Mouse (Mus musculus) cerebellum, postnatal 25 days (tissue): ENCODE results near the gene Tmem44.
A peak's percentile ranks its signal among the peaks of the same experiment; 100 is the strongest.

Experiments used
- DNase-seq, 2 experiments: peaks; one replicate each; pipeline ENCODE4 v3.0.0; 2021; ENCODE audit warnings: mixed read lengths in 2 of 2

Tmem44 gene

DNA sequence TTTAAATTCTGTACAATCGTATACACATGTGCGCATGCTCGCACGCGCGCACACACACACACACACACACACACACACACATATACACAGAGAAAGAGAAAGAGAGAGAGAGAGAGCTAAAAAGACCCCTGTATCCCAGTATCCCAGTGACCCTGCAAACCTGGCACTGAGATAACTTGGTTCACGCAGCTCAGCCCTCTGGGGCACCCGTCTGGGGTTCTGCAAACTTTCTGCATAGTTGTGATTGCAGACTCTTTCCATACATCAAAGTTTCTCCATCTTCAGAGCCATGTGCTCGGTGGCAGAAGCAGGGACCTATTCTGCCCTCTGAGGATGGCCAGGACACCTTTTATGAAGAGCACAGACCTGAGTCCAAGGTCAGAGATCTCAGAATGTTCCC lies 33.6 kb downstream of the Tmem44 start:
- DNase-seq = no peak

DNA sequence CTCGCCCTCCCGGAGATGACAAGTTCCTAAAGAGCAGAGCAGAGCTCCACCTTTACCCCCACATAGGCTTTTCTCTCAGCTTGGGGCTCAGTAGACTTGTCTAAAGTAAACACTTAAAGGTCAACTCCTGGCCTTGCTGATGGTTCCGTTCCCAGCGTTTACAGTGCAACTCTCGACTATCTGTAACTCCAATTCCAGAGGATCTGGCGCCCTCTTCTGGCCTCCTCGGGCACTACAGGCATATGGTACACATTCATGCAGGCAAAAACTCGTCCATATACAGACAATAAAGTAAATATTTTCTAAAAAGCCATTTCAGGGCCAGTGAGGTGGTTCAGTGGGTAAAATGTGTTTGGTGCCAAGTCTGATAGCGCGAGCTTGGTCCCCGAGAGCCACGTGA lies 35.2 kb downstream of the Tmem44 start:
- DNase-seq = peak in 1 of 2 experiments; percentile 47

DNA sequence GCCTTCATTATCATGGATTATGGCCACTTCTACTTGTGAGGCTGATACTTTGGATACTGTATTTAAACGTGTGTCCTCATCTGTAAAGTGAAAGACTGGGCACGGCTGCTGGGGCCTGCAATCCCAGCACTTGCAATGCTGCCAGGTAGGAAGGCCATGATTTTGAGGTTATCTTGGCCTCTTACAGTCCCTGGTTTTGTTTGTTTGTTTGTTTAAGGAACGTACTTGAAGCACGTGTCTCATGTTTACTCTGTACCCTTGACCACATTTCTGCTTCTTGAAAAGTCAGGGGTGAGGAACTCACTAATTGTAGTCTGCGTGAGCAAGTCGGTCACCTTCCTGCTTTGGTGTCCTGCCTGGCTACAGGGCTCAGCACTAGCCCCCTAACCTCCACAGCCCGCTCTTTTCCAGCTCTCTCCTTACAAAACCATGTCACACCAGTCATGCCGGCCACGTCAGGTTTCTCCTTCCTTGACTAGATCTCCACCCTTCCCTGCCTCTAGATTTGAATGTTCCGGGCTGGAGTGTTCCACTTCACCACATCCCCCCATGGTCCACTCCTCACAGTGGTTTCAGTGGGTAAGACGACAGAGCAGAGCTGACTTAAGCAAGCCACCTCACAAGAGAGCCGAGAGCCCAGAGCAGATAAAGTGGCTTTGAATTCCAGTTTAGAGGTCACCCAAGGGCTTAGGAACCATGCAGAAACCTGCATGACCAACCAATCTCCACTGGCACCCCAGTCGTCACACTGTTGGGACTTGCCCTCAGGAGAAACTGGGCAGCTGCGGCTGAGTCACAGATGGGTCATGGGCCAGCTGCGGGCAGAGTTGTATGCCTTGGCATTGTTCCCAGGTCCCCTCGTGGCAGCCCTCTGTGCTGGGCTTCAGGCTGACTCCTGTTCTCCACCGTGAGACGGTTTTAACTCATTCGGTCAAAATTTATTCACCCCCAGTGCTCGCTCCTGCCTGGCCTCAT lies 37.3 kb downstream of the Tmem44 start:
- peak in 1 of 2 experiments; percentile 37 for DNase-seq

GRCm38 (mm10) chr16:30512375-30513049 lies 38.1 kb downstream of the Tmem44 start:
- DNase-seq = no peak

- no peak for DNase-seq
These were observed 38.9 kb downstream of the Tmem44 start for GRCm38 (mm10) chr16:30511563-30512340.

GRCm38 (mm10) chr16:30510504-30511451 lies 39.9 kb downstream of the Tmem44 start:
- DNase-seq = peak; percentile 90 to 93

- no peak for DNase-seq
These were observed 40.6 kb downstream of the Tmem44 start for GRCm38 (mm10) chr16:30510091-30510490.

- no peak for DNase-seq
These were observed 41.3 kb downstream of the Tmem44 start for GRCm38 (mm10) chr16:30509340-30509739.

DNA sequence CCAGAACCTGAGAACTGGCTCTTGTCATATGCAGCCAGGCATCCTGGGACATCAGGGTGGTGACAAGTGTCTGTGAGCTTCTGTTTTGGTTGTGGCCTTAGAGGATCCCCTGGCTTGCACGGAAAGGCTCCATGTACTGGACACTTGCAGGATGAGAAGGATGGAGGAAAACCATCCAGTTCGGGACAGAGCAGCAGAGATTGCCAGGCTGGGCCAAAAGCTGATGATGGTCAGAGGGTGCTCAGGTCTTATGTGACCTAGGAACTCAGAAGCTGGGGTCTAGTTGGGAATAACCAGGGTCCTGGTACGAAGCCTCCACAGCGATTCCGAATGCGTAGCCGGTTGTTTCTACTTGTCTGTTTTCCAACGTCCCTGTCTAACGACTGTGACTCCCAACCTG lies 41.9 kb downstream of the Tmem44 start:
- no peak for DNase-seq

- no peak for DNase-seq
These were observed 43.5 kb downstream of the Tmem44 start for GRCm38 (mm10) chr16:30507120-30507519.

DNA sequence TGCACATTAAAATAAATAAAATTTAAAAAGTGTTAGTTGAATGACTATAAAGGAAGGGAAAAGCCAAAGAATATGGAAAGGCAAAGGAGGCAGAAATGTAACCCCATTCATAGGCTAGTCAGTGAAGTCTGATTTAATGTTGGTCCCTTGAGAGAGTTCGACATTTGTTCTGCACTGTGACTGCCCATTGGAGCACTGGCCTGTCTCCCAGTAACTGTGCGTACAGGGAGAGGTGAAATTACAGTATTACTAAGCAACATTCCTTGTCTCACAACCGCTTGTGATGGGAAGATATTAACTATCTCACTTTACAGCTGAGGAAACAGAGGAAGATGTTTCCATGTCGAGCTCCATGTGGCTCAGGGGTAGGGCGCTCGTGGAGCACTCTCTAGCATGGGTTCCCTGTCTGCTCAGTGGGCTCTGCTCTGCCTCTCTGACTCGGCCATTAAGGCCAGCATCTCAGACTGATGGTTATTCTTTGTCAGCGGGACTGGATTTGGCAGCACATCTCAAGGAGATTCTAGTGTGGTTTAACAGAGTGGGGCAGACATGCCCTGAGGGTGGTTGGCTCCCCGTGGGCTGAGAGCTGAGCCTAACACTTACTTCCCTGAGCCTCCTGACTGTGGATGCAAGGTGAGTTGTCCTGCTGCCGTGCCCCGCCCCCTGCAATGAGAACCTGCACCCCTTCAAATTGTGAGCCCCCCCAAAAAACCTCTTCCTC lies 45.2 kb downstream of the Tmem44 start:
- no peak for DNase-seq

- DNase-seq = no peak
These were observed 45.8 kb downstream of the Tmem44 start for GRCm38 (mm10) chr16:30504856-30505255.

DNA sequence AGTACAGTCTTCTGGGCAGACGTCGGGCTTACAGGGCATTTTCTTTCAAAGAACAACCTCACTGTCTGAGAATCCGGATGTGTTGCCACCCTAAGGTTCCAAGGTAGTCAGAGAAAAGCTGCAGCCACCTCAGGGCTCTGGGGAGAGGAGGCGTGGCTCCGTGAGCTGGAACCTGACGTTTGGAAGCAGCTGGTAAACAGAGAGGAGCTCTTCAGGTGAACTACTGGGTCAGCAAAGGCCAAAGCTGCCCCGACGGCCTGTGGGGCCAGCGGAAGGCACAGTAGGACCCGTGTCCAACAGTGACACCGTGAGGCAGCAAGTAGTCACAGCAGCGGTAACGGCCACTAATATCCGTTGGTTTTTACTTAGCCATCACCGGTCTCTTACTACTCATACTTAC lies 46.7 kb downstream of the Tmem44 start:
- DNase-seq = peak in 1 of 2 experiments; percentile 64

GRCm38 (mm10) chr16:30502221-30502891 lies 48.3 kb downstream of the Tmem44 start:
- DNase-seq = no peak

DNA sequence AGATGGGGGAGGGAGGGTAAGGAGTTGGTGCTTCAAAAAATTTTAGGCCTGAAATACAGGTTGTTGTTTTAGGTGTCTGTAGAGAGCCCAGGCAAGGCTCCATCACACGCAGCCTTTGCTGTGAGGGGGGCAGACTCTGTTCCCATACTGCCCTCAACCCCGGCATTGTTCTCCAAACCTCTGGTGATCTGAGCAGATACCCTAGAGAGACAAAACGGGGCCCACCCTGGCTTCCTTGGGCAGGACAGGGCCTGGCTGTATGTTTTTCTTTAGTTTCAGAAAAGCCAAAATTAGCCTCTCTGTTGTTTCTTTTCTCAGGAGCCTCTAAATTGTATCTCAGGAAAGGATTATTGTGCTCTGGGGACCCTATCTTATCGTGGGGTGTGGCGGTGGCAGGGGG lies 49.0 kb downstream of the Tmem44 start:
- no peak for DNase-seq

DNA sequence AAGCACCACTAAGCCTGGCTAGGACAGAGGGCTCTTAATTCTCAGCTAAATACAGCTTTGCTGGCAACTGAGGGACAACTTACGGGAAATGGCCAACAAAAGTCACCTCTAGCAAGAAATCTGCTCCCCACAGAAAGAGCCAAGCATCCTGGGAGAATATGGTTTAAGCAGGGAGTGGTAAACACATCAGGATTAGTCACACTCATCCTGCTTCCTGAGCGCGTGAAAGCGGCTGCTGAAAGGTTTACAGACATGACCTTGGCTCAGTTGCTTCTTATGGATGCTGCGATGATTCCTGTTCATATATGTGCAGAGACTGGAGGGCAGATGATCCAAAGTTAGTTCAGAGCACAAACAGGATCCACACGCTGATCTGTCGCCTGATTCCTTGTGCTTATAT lies 50.4 kb downstream of the Tmem44 start:
- no peak for DNase-seq

DNA sequence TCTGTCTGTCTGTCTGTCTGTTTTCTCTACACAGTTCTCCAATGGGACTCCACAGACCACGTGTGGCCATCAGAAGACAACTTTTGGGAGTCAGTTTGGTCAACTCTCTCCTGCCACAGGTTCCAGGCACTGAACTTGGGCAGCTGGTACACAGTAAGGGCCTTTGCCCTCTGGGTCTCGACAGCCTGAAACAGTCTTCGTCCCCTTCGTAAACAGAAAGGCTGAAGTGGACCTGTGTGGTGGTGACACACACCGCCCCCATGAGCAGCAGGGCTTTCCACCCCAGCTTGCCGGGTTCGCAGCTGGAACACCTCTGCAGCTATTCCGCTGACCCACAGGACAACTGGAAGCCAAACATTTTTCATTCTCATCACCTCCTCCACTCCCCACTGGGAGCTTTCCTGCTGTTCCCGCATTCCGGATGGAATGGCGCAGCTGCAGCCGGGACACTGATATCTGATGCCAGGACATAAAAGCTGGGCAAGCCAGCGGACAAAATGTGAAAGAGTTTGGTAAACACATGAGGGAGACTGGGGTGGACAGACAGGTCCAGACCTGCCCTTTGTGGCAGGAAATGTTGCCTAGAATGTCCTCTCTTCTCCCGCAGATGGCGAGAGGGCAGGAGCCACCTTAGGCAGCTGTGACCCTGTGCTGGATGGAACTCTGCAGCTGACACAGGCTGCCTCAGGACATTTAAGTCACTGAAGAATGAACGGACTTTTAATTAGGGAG lies 51.4 kb downstream of the Tmem44 start:
- no peak for DNase-seq

DNA sequence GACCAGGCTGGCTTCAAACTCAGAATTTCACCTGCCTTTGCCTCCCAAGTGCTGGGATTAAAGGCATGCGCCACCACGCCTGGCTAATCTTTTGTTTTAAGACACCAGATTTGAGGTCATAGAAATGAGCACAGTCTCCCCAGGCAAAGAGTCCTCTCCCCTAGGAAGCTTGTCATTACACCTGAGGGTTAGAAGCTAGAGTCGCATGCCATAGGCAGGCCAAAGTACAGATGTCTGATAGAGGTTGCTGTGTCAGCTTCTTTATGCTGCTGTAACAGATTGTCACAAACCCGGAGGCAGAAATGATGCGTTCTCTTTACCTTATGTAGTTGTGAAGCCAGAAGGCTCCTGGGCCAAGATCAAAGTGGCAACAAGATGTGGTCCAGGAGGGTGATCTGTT lies 53.3 kb downstream of the Tmem44 start:
- no peak for DNase-seq

DNA sequence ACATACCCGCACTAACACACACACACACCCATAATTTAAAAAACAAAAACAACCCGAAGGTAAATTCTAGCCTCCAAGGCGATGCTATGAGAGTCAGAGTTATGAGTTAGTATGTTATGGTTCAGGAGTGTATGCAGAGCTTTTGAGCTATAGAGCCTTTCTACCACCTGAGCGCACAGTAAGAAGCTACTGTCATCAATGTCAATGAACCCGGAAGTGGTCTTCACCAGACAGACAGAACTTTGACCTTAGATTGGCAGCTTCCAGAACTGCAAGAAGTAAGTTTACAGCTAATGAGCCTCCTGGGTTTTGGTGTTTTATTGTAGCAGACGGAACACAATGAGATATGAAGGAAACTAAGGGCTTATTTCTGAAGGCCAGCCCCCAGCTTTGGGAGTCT lies 55.8 kb downstream of the Tmem44 start:
- DNase-seq = no peak

- no peak for DNase-seq
These were observed 58.9 kb downstream of the Tmem44 start for GRCm38 (mm10) chr16:30491742-30492141.
